Mouse (Mus musculus) embryonic facial prominence, embryonic 14.5 days (tissue): ENCODE measurements around the gene Pbxip1. TPM values are rescaled to one million over a fixed set of nuclear protein-coding genes. Genes with fewer than 3 reads are reported as not detected.
A peak's percentile ranks its signal among the peaks of the same experiment; 100 is the strongest.

Experiments
- ATAC-seq: fragments of 200-750 bp; cut with Nextera tagmentation; 2 replicates; pipeline ENCODE4 v1.8.0; 2017; ENCODE audit warnings: low read depth, moderate number of reproducible peaks, moderate TSS enrichment
- DNase-seq: peaks from one replicate; pipeline ENCODE4 v3.0.0-alpha.2; 2015; ENCODE audit warnings: low spot score
- H3K27ac ChIP-seq: fragments of 300-500 bp; sonication (generic); replicated peaks from 2 replicates; pipeline ENCODE4 v1.5.1; 2014; ENCODE audit warnings: low read depth, mild to moderate bottlenecking, low read length, moderate library complexity
- H3K27me3 ChIP-seq: fragments of 300-500 bp; sonication (generic); replicated peaks from 2 replicates; pipeline ENCODE4 v1.6.1; 2014; ENCODE audit warnings: low read length; ENCODE audit not compliant: control insufficient read depth, insufficient read depth
- H3K36me3 ChIP-seq: fragments of 300-500 bp; sonication (generic); 2 replicates; pipeline ENCODE4 v1.6.1; 2014; ENCODE audit warnings: low read length, mixed read lengths; ENCODE audit not compliant: control insufficient read depth, insufficient read depth
- H3K4me1 ChIP-seq: fragments of 300-500 bp; sonication (generic); 2 replicates; pipeline ENCODE4 v1.6.1; 2014; ENCODE audit warnings: antibody characterized with exemption, low read length; ENCODE audit not compliant: control insufficient read depth, insufficient read depth
- H3K4me2 ChIP-seq: fragments of 300-500 bp; sonication (generic); 2 replicates; pipeline ENCODE4 v1.6.1; 2014; ENCODE audit warnings: low read depth, mild to moderate bottlenecking, low read length, moderate library complexity, mixed read lengths
- H3K4me3 ChIP-seq: fragments of 300-500 bp; sonication (generic); 2 replicates; pipeline ENCODE4 v1.5.1; 2014; ENCODE audit warnings: low read depth, mild to moderate bottlenecking, low read length
- H3K9ac ChIP-seq: fragments of 300-500 bp; sonication (generic); 2 replicates; pipeline ENCODE4 v1.6.1; 2014; ENCODE audit warnings: low read depth, mild to moderate bottlenecking, low read length, moderate library complexity, mixed read lengths
- H3K9me3 ChIP-seq: fragments of 300-500 bp; sonication (generic); 2 replicates; pipeline ENCODE4 v1.6.1; 2016; ENCODE audit warnings: low read length; ENCODE audit not compliant: control insufficient read depth
- WGBS: fragments of 180-500 bp; shearing (Covaris S2); extraction: QIAGEN DNeasy Blood & Tissue Kit; methylation state at CpG from one replicate; pipeline ENCODE4 v1.1.7; 2014; 5-methylcytosine and 5-hydroxymethylcytosine counted together
- polyA plus RNA-seq: library from polyadenylated mRNA; unstranded; fragments of >200 nt; fragmentation: Nextera tagmentation; extraction: Ambion mirVana; gene quantifications from 2 replicates; pipeline ENCODE4 v1.2.1, GENCODE M21; 2014

Gene Pbxip1
- polyA plus RNA-seq, 1 experiment from 2014 or later: 24.1 TPM

- no peaks in the 10 kb centered on the region for H3K9me3 ChIP-seq
- H3K4me1 ChIP-seq: peaks cover 18% of the 10 kb centered on the region
- H3K9ac ChIP-seq: no peak overlapping the region
- H3K4me2 ChIP-seq: no peak overlapping the region
- no peak for DNase-seq
- ATAC-seq: no peak
- H3K27ac ChIP-seq: no peak overlapping the region
- WGBS: 54% methylated on average over 7 of the region's 7 CpGs
- no peak overlapping the region for H3K4me3 ChIP-seq
- no peaks in the 10 kb centered on the region for H3K27me3 ChIP-seq
- peaks cover 34% of the 10 kb centered on the region for H3K36me3 ChIP-seq
Measured at GRCm38 (mm10) chr3:89435041-89435440, 1.5 kb upstream of the Pbxip1 start.

- DNase-seq (peak; percentile 20), ATAC-seq (peak; percentile 19; the same call in 1 of the 2 replicates)
- peak overlapping the region; percentile 72; the same call in 1 of the 2 replicates for H3K27ac ChIP-seq
- peak overlapping the region; percentile 64 for H3K9ac ChIP-seq
- peak overlapping the region; percentile 50 for H3K4me3 ChIP-seq
- peaks cover 8% of the 10 kb centered on the region; the same call in 1 of the 2 replicates for H3K4me1 ChIP-seq
- WGBS: 40% methylated on average over 5 of the region's 5 CpGs
- no peaks in the 10 kb centered on the region for H3K27me3 ChIP-seq
- no peaks in the 10 kb centered on the region for H3K9me3 ChIP-seq
- H3K36me3 ChIP-seq: peaks cover 29% of the 10 kb centered on the region
- peak overlapping the region; percentile 72 for H3K4me2 ChIP-seq
Measured at GRCm38 (mm10) chr3:89437269-89437668, 763 bp downstream of the Pbxip1 start.

- DNase-seq (no peak), ATAC-seq (no peak)
- Histone ChIP-seq H3K9me3 (no peaks in the 10 kb centered on the region), H3K27ac (no peak overlapping the region), H3K36me3 (0 out of 2 replicates have a peak, but pooled peaks cover 10% of the 10 kb centered on the region), H3K4me1 (peaks cover 5% of the 10 kb centered on the region; the same call in 1 of the 2 replicates), H3K27me3 (no peaks in the 10 kb centered on the region), H3K9ac (no peak overlapping the region), H3K4me3 (no peak overlapping the region), H3K4me2 (no peak overlapping the region)
- WGBS: 89% methylated on average over 2 of the region's 2 CpGs
Measured at GRCm38 (mm10) chr3:89440691-89441090, 4.2 kb downstream of the Pbxip1 start.

- Histone ChIP-seq H3K4me3 (no peak overlapping the region), H3K9me3 (no peaks in the 10 kb centered on the region), H3K4me2 (no peak overlapping the region), H3K27me3 (no peaks in the 10 kb centered on the region), H3K9ac (no peak overlapping the region), H3K4me1 (no peaks in the 10 kb centered on the region), H3K36me3 (peaks cover 20% of the 10 kb centered on the region), H3K27ac (no peak overlapping the region)
- 65% methylated on average over 13 of the region's 13 CpGs for WGBS
- ATAC-seq: peak; percentile 12
- peak; percentile 55 for DNase-seq
Measured at GRCm38 (mm10) chr3:89448720-89449537, 12.4 kb downstream of the Pbxip1 start.

GRCm38 (mm10) chr3:89449541-89449940 lies 13.0 kb downstream of the Pbxip1 start:
- Histone ChIP-seq H3K27ac (no peak overlapping the region), H3K4me2 (no peak overlapping the region), H3K9me3 (no peaks in the 10 kb centered on the region), H3K27me3 (no peaks in the 10 kb centered on the region), H3K9ac (no peak overlapping the region), H3K4me3 (no peak overlapping the region), H3K36me3 (peaks cover 17% of the 10 kb centered on the region), H3K4me1 (no peaks in the 10 kb centered on the region)
- 50% methylated on average over 7 of the region's 7 CpGs for WGBS
- peak; percentile 52 for DNase-seq
- peak; percentile 77 for ATAC-seq

- H3K27ac ChIP-seq: no peak overlapping the region
- WGBS: 73% methylated on average over 1 of the region's 1 CpGs
- ATAC-seq (no peak), DNase-seq (no peak)
- no peaks in the 10 kb centered on the region for H3K9me3 ChIP-seq
- no peaks in the 10 kb centered on the region for H3K4me1 ChIP-seq
- no peak overlapping the region for H3K9ac ChIP-seq
- no peaks in the 10 kb centered on the region for H3K36me3 ChIP-seq
- no peak overlapping the region for H3K4me2 ChIP-seq
- no peaks in the 10 kb centered on the region for H3K27me3 ChIP-seq
- H3K4me3 ChIP-seq: no peak overlapping the region
Measured at GRCm38 (mm10) chr3:89451916-89452315, 15.4 kb downstream of the Pbxip1 start.

- H3K9ac ChIP-seq: no peak within 1 kb of the TSS
- H3K4me3 ChIP-seq: no peak within 1 kb of the TSS
- no peaks in the 10 kb centered on the region for H3K27me3 ChIP-seq
- H3K4me2 ChIP-seq: no peak within 1 kb of the TSS
- 57% methylated on average over 10 of the region's 10 CpGs for WGBS
- H3K4me1 ChIP-seq: no peaks in the 10 kb centered on the region
- H3K36me3 ChIP-seq: no peaks in the 10 kb centered on the region
- H3K9me3 ChIP-seq: no peaks in the 10 kb centered on the region
- no peak for DNase-seq
- H3K27ac ChIP-seq: no peak within 1 kb of the TSS
- ATAC-seq: no peak
Measured at GRCm38 (mm10) chr3:89454401-89455177, 18.1 kb downstream of the Pbxip1 start, which contains the start of gene Pmvk. Pmvk (plus strand) TSS chr3:89454541.

- Histone ChIP-seq H3K9me3 (no peaks in the 10 kb centered on the region), H3K27me3 (no peaks in the 10 kb centered on the region), H3K4me3 (no peak overlapping the region), H3K4me1 (no peaks in the 10 kb centered on the region), H3K27ac (no peak overlapping the region), H3K36me3 (no peaks in the 10 kb centered on the region), H3K4me2 (no peak overlapping the region), H3K9ac (no peak overlapping the region)
- DNase-seq (no peak), ATAC-seq (no peak)
- 86% methylated on average over 1 of the region's 1 CpGs for WGBS
Measured at GRCm38 (mm10) chr3:89455786-89456285, 19.3 kb downstream of the Pbxip1 start.
